Mouse (Mus musculus): ENCODE data around the gene Tmem102.

DNA sequence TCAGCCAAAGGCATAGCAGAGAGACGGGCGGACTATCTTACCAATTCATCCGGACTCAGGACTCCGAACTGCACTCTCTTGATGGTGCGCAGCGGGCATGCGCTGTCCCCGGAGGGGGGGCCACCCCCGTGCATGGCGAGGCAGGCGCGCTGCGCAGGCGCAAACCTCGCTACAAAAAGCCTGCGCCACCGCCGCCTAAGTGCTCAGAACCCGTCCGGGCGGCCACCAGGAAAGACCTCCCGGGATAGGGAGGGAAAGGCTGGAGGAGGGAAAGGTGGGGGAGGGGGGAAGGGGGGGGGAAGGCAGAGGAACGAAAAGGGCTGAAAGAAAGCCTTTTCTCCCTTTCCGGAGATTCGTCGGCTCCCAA is 47.4 kb downstream of the Tmem102 start:
- TF ChIP-seq POLR2A (IDR thresholded peaks at IDR 0.05; ENCODE audit: insufficient read length, low read depth) (no peak), MYOD1 (IDR thresholded peaks at IDR 0.05; ENCODE audit: control insufficient read depth in 1 of 3, insufficient read length in 2 of 3, low read depth in 2 of 3) (no peak), MAX (IDR thresholded peaks at IDR 0.05; ENCODE audit: low read depth) (no peak), TCF12 (IDR thresholded peaks at IDR 0.05; ENCODE audit: insufficient read depth, poor library complexity, severe bottlenecking) (no peak), POLR2AphosphoS2 (IDR thresholded peaks at IDR 0.05; ENCODE audit: insufficient read length, low read depth) (no peak), SRF (IDR thresholded peaks at IDR 0.05; ENCODE audit: control insufficient read depth, insufficient read length, low read depth) (no peak), CEBPB (IDR thresholded peaks at IDR 0.05; ENCODE audit: insufficient read depth, poor library complexity, severe bottlenecking) (no peak), MYOG (IDR thresholded peaks at IDR 0.05; ENCODE audit: control insufficient read depth in 1 of 3, insufficient read depth in 1 of 3, insufficient read length in 2 of 3, low read depth in 2 of 3) (no peak), USF1 (IDR thresholded peaks at IDR 0.05; ENCODE audit: low read depth) (no peak), E2F4 (IDR thresholded peaks at IDR 0.05; ENCODE audit: insufficient read depth) (no peak), REST (IDR thresholded peaks at IDR 0.05; ENCODE audit: insufficient read depth, insufficient read length) (no peak), TCF3 (IDR thresholded peaks at IDR 0.05; ENCODE audit: insufficient read length, low read depth) (no peak)

All from myocyte (in vitro differentiated cells).